Mouse (Mus musculus): ENCODE measurements around the gene Qprt.
"Not testable (repeated sequence)": the region's sequence is repeated elsewhere in the genome, so short reads cannot be mapped to it uniquely, and the experiment has no call there.

Gene Qprt

DNA sequence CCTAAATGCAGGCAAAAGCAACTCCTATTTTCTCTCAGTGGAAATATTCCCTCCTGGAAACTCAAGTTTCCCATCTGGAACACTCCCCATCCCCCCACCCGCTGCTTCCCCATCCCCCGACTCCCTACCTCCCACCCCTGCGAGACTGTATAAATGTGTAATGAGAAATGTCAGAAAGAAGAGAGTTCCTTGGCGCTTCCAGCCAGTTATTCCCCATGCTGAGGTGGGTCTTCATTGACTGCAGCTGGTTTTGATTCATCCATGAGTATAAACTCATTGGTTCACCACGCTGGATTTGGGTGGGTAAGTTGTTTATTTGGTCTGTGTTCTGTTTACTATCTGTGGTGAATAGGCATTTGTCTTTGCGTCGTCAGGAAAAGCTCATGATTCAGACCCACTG lies 25.6 kb downstream of the Qprt start:
- no peak for DNase-seq (ENCODE audit: low spot score)

DNA sequence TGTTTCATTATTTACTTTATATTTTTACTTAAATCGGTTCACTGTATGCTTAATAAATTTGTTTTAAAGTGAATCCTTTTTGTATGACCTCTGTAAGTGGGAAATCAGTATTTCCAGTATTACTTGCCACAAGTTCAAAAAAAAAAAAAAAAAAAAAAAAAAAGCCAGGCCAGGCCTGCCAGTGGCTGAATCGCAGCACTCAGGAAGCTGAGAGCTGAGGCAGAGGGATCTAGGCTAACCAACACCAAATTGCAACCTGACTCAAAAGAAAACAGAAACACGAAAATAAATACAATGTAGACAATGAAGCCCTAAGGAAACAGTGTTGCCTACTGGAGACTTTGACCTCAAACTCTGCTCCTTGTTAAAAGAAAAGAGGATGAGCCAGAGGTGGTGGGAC lies 28.1 kb downstream of the Qprt start:
- no peak for DNase-seq (ENCODE audit: low spot score)

DNA sequence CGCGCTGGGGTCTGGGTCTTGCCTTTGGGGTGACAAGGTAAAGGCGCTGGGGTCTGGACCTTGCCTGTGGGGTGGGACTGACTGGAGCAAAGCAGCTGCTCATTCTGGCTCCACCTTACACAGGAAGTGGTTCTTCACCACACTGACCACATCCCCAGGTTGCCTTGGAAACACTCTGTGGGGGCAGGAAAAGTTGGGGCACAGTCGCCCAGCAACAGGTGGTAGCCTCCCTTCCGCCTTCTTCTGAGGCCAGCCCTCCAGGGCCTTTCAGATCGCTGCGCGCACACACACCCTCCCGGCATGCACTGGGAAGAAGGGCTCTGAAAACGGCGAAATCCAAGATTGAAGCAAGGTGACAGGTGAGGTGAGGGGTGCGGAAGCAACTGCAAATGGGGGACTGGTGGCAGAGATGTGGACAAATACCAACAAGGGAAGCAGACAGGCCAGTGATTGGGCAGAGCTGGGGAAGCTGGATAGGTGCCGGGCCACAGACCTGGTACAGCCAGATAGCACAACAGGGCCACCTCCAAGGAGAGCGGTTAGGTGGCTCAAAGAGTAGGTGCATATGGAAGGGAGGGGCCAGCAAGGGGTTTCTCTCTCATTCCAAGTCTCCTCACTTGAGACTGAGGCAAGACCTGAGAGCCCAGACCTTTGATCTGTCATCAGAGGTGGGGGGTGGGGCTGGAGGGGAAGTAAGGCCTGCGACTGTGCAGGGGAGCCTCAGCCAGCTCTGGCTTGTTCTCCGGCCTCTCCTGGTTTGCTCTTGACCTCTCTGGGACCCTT lies 30.7 kb downstream of the Qprt start, which contains the start of gene AI467606:
Gene AI467606 (plus strand): TSS at position 246 of the 783 bp plus-strand sequence.
- DNase-seq (ENCODE audit: low spot score), result peak; percentile 92

DNA sequence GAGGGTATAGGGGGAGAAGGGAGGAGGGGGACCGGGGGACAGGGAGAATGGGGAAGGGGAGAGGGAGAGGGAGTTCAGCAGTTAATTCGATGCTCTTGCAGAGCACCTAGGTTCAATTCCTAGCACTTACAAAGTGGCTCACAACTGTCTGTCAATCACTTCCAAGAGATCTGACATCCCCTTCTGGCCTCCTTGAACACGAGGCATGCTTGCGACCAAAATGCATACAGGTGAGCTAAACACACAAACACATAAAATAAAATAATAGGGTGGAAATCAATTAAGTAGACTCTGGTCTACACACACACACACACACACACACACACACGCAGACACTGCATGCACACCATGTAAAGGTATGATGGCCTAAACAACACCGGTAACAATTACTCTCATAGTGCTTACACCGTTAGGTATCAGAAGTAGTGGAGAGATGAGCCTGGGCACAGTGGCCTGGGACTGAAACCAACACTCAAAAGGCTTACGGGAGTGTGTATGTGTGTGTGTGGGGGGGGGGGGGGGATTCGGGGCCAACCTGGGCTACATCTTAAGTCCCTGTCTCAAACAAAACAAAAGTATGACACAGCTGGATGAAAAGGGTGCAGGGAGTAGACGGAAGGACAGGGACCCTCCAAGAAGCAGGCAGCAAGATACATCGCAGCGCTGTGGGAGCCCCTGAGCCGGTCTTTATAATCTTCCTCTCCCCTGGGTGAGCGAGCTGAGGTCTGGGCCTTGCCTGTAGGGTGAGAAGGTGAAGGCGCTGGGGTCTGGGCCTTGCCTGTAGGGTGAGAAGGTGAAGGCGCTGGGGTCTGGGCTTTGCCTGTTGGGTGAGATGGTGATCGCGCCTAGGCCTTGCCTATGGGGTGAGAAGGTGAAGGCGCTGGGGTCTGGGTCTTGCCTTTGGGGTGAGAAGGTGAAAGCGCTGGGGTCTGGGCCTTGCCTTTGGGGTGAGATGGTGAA lies 31.6 kb downstream of the Qprt start:
- DNase-seq (ENCODE audit: low spot score), result no peak

DNA sequence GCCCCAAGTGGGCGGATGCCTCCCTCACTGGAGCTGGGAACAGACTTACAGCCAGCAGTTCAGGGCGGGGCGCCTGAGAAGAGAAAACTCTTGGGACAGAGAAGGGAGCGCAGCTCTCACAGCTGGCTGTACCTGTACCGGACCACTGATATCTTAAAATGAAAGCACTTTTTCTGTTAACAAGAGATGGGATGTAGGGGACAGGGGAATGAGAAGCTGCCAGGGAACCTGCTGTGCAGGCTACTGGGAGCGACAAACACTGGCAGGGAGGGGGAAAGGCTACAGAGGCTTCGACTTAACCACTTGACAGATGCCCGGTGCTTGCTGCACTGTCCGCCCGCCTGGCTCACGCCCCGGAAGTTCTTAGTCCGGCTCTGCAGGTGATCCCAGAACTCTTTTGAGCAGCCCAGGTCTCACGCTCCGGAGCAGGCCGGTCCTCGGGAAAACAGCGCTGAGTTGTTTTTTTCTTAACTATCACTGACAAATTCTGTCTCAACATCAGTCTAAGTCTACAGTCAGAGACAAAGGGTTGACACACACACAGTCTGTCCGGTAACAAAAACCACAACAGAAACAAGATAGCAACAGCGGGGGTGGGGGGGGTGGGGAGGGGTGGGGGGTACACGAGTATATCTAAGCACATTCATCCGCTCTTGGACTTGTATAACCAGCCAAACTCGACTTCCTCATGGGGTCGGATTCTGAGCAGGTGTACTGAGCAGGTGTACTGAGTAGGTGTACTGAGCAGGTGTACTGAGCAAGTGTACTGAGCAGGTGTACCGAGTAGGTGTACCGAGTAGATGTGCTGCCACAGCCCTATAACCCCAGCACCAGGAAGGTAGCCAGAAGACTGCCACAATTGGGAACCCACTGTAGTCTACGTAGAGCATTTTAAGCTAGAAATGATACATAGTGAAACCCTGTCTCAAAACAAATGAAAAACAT lies 32.9 kb downstream of the Qprt start:
- peak; percentile 38 for DNase-seq (ENCODE audit: low spot score)

DNA sequence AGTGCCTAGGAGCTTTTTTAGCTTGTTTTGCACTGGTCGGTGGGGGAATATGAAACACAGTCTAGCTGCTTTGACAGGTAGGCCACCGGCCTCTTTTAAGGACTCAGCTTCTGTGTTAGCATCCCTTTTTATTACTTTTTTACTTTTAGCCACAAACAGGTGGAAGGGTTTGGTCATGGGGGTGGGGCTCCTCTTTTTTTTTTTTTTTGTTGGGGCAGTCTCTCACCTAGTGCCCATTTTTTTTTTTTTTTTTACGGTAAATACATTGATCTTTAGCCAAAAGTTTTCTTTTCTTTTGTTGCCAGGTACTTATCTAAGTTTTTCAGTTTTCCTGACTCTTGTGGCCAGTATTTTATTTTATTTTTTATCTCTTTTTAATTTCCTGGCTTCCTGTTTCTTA lies 33.9 kb downstream of the Qprt start:
- no peak for DNase-seq (ENCODE audit: low spot score)

DNA sequence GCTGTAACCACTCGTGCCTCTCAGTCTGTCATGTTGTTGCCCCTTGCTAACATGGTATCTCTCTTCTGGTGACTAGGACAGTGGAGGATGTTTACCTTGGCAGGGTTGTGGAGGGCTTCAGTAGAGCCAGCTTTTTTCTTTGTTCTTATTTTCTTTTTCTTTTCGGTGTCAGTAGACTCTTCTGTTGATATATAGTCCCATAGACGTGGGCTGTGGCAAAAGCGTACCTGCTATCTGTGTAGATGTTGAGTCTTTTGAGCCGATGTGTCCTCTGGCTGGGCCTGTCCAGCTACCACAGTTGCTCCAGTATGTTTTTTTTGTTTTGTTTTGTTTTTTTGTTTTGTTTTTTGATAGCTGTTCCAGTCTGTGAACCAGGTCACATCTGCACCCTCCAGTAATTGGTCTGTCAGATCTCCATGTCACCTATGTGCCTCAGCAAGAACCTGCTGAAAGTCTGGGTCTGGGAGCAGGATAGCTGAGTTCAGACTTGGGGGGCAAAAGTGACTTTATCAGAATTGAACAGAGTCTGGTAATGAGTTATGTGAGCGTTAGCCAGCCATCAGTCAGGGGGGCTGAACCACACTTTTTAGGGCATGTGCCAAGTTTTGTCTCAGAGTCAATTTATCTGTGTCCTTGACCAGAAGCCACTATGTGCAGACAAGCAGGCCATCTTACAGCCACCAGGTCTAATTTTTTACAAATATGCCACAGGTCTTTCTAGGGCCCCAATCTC lies 34.6 kb downstream of the Qprt start, which contains the start of gene Zg16:
Gene Zg16 (minus strand): TSS at position 51 of the 733 bp plus-strand sequence.
- not testable (repeated sequence) for DNase-seq (ENCODE audit: low spot score)

DNA sequence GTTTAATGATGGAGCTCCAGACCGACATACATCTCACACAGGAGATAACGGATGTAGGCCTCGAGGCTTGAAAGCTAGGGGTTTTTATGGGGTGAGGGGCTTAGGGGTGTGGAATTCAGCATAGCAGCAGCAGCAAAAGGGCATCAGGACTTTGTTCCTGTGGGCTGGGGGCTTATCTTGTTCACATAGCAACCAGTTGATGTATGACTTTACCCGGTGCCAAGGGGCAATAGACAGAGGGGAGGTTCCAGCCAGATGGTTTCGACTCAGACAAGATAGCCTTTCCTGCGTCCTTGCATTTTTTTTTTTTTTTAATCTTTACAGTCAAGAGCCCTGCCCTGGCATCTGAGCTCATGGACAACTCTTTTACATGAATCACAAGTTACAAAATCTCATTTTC lies 36.3 kb downstream of the Qprt start:
- not testable (repeated sequence) for DNase-seq (ENCODE audit: low spot score)

DNA sequence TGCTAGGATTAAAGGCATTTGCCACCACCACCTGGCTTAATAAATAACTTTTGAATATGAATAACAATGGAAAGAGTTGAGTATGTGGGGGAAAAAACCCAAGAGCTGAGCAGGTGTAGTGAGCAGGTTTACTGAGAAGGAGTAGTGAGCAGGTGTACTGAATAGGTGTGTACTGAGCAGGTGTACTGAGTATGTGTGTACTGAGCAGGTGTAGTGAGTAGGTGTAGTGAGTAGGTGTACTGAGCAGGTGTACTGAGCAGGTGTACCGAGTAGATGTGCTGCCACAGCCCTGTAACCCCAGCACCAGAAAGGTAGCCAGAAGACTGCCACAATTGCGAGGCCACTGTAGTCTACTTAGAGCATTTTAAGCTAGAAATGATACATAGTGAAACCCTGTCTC lies 37.2 kb downstream of the Qprt start:
- no peak for DNase-seq (ENCODE audit: low spot score)

DNA sequence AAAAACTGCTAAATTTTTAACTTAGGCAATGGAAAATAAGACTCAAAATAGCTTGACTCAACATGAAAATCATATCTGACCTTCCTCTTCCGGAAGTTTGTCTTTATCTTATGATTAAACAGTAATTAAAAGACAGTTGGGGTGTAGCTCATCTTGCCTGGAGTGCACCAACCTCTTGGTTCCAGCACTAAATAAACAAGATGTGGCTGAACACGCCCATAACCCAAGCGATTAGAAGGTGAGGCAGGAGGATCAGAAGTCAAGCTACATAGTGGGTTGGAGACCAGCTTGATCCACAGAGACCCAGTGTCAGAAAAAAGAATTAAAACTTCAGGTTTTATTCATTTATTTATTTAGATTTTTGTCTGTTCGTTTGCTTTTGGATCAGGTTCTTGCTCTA lies 38.3 kb downstream of the Qprt start:
- no peak for DNase-seq (ENCODE audit: low spot score)

DNA sequence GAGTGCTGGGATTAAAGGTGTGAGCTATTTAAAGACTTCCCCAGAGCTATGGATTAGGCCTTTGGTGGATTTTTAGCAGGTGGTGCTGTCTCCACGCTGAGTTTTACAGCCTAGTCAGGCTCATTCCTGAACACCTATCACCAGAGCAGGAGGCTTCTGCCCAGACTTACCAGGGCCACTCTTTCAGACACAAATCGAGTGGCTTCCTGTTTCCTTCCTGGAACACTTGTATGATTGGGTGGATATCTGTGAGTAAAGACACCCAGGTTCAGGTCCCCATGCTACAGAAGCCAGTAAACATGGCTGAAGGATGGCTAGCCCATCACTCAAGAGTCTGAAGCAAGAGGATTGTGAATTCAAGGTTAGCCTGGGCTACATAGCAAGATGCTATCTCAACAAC lies 39.0 kb downstream of the Qprt start:
- DNase-seq (ENCODE audit: low spot score), result no peak

DNA sequence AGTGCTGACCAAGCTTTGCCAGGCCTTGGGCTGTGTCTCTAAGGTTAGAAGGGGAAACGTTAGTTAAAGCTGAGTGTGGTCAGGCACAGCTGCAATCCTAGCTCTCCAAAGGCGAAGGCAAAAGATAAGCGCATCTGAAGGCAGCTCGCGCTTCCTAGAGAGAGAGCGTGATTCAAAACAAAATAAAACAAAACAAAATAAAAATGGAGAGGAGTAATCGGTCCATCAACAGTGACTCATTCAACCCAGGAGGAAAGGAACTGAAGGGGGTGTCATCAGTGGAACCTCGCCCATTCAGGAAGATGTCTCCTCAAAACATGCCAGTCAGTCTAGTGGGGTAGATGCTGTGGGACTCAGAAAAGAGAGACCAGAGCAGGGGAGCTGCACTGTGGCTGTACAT lies 39.8 kb downstream of the Qprt start:
- DNase-seq (ENCODE audit: low spot score), result no peak

DNA sequence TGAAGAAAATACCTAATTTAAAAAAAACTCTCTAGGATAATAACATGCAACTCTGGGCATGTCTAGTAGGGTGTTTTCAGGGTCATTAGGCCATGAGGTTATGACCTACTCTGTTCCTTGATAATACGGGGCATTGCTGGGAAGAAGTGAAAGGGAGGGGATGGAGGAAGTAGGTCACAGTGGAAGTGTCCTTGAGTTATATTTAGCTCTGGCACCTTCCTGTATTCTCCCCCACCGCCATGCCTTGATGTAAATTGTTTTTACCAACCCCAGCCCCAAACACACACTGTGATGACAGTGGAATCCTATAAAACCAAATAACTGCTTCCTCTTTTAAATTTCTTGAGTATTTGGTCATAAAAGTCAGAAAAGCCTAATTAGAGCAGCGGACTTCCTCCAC lies 42.0 kb downstream of the Qprt start:
- peak; percentile 14 for DNase-seq (ENCODE audit: low spot score)

DNA sequence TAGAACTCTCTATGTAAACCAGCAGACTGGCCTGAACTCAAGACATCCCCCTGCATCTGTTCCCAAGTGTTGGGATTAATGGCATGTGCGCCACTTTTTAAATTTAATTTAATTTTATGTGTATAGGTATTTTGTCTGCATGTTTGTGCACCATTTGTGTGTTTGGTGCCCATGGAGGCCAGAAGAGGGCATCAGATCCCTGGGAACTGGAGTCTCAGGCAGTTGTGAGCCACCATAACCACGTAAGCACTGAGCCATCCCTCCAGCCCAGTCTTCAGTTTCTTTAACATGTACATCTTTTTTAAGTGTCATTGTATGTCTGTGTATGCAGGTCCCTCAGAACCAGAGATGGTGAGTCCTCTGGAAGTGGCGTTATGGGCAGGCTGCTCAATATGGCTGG lies 44.3 kb downstream of the Qprt start:
- DNase-seq (ENCODE audit: low spot score), result peak; percentile 10

DNA sequence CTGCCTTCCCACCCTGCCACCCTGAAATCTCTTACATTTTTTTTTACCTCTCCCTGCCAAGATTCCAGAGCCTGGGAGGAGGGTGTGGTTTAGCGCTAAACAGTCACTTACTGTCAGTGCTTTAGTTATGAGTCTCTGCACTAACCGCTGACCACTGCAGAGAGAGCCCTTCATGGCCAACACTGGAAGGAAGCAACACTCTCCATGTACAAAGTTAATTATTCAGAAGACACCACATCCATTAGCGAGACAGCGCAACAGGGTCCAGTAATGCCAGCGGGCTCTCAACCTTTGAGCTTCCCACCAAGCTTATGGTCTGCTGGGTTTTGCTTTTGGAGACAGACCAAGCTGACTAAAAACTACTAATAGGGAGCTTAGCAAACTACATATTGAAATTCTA lies 45.8 kb downstream of the Qprt start:
- no peak for DNase-seq (ENCODE audit: low spot score)

DNA sequence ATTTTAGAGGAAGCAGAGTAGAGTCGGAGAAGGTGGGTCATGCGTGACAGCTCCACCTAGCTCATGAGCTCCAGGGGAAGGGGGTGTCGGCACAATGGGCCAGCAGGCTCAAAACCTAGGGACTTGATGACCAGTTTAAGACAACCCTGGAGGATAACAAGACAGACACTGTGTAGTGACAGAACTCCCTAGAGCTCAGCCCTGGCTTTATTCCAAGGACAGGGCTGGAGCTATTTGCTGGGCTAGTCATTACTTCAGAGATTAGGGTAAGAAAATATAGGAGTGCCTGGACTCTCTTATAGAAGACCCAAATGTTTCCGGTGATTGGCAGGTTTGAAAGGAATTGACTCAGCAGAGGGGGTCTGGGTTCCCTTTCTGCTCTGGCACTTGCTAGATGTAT lies 48.8 kb downstream of the Qprt start:
- no peak for DNase-seq (ENCODE audit: low spot score)

DNA sequence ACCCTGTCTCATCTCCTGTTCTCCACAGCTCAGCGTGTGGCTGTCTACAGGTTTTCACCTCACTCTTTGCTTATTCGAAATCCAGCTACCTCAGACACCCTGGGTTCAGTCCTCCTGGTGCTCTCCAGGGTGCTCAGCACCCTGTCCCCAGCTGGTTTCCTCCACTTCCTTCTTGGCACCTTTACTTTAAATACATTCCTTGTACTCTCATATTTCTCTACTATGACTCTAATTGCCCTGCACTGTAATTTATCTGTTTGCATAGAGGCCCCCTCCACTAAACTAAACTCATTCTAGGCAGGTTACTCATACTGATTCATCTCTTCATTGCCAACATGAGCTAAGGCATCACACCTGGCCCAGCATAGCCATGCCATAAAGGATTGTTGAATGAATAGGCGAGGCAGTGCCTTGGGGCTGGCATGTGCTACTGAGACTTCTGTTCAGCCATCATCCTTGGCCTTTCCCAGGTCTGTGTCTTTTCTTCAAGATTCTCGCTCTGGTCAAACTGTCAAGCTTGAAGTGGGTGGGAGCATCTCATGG lies 51.1 kb downstream of the Qprt start:
- DNase-seq (ENCODE audit: low spot score), result no peak

DNA sequence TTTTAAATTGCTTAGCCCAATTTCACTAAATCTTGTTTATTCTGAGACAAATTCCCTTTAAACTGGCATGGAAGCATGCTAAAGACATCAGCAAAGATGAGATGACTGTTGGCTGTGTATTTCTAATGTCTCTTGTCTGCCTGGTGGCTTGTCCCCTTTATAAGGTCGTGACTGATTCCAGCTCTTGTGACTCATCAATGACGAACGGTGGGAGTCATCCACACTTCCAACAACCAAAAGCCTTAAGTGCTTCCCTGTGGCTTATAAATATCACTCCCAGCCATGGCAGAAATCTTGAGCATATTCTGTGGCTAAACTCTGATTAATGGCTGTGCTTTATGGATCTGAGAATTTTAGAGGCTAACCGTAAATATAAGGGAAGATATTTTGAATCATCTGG lies 55.7 kb downstream of the Qprt start:
- DNase-seq (ENCODE audit: low spot score), result no peak

DNA sequence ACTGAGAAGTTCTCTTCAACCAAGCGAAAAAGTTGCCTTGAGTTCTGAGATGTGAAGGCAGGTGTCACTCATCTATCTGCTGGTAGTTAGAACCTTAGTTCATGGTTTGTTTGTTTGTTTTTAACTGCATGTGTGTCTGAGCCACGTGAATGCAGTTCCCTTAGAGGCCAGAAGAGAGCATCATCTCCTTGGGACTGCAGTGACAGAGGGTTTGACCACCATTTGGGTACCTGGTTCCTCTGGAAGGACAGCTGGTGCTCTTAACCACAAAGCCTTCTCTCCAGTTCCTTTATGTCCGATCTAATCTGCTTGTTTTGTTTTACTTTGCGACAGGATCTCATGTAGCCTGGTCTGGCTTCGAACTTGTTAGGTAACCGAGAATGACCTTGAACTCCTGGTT lies 56.5 kb downstream of the Qprt start:
- DNase-seq (ENCODE audit: low spot score), result no peak

All from lung, postnatal 25 days (tissue).